Mouse (Mus musculus): ENCODE data around the gene Olfr1484. TPM values are rescaled to one million over a fixed set of nuclear protein-coding genes. Genes with fewer than 3 reads are reported as not detected.
"Not testable (repeated sequence)": the region's sequence is repeated elsewhere in the genome, so short reads cannot be mapped to it uniquely, and the experiment has no call there.

Olfr1484 gene
- polyA plus RNA-seq (2012): not detected in 2 replicates

GRCm38 (mm10) chr19:13583211-13583610 lies at the start of gene Olfr1484:
Gene Olfr1484, plus strand, starts transcription at chr19:13583511.
- TF ChIP-seq GATA1 (IDR thresholded peaks at IDR 0.05; ENCODE audit: low read length): no peak

GRCm38 (mm10) chr19:13617075-13617474 lies 33.8 kb downstream of the Olfr1484 start, which contains the start of gene Olfr1487:
Gene Olfr1487, plus strand, starts transcription at chr19:13617375.
- not testable (repeated sequence) for TF ChIP-seq GATA1 (IDR thresholded peaks at IDR 0.05; ENCODE audit: low read length)

GRCm38 (mm10) chr19:13631321-13631720 lies 48.0 kb downstream of the Olfr1484 start, which contains the start of gene Olfr1489:
Gene Olfr1489, plus strand, starts transcription at chr19:13631621.
- no peak for TF ChIP-seq GATA1 (IDR thresholded peaks at IDR 0.05; ENCODE audit: low read length)

Other genes with a start within 250 kb of the Olfr1484 start
- not detected in 2 replicates for gene Olfr1466, start 244.6 kb upstream of the Olfr1484 start, polyA plus RNA-seq (2012)
- gene Olfr1467, start 221.3 kb upstream of the Olfr1484 start, polyA plus RNA-seq (2012): not detected in 2 replicates
- gene Olfr1469, start 175.7 kb upstream of the Olfr1484 start, polyA plus RNA-seq (2012): not detected in 2 replicates
- gene Olfr1471, start 140.1 kb upstream of the Olfr1484 start, polyA plus RNA-seq (2012): not detected in 2 replicates
- not detected in 2 replicates for gene Olfr1472, start 127.4 kb upstream of the Olfr1484 start, polyA plus RNA-seq (2012)
- not detected in 2 replicates for gene Olfr1474, start 113.9 kb upstream of the Olfr1484 start, polyA plus RNA-seq (2012)
- not detected in 2 replicates for gene Olfr1475, start 103.3 kb upstream of the Olfr1484 start, polyA plus RNA-seq (2012)
- gene Olfr1477, start 83.0 kb upstream of the Olfr1484 start, polyA plus RNA-seq (2012): not detected in 2 replicates
- not detected in 2 replicates for gene Olfr1480, start 55.6 kb upstream of the Olfr1484 start, polyA plus RNA-seq (2012)
- gene Olfr1487, start 33.9 kb downstream of the Olfr1484 start, polyA plus RNA-seq (2012): not detected in 2 replicates
- gene Olfr1489, start 48.1 kb downstream of the Olfr1484 start, polyA plus RNA-seq (2012): not detected in 2 replicates
- gene Olfr1490, start 67.6 kb downstream of the Olfr1484 start, polyA plus RNA-seq (2012): not detected in 2 replicates
- gene Olfr1491, start 113.8 kb downstream of the Olfr1484 start, polyA plus RNA-seq (2012): not detected in 2 replicates
- gene Olfr1493-ps1, start 139.8 kb downstream of the Olfr1484 start, polyA plus RNA-seq (2012): not detected in 2 replicates
- not detected in 2 replicates for gene Olfr1494, start 156.2 kb downstream of the Olfr1484 start, polyA plus RNA-seq (2012)
- not detected in 2 replicates for gene Olfr1495, start 181.1 kb downstream of the Olfr1484 start, polyA plus RNA-seq (2012)
- gene Olfr1496, start 194.4 kb downstream of the Olfr1484 start, polyA plus RNA-seq (2012): not detected in 2 replicates
- gene Olfr1497, start 214.7 kb downstream of the Olfr1484 start, polyA plus RNA-seq (2012): not detected in 2 replicates
- not detected in 2 replicates for gene Olfr1499, start 235.9 kb downstream of the Olfr1484 start, polyA plus RNA-seq (2012)
- gene Olfr1500, start 247.0 kb downstream of the Olfr1484 start, polyA plus RNA-seq (2012): not detected in 2 replicates